Mouse (Mus musculus) embryonic facial prominence, embryonic 12.5 days (tissue): Measurements from ENCODE around the gene Galnt13. TPM values are rescaled to one million over a fixed set of nuclear protein-coding genes. Genes with fewer than 3 reads are reported as not detected.
"Not testable (repeated sequence)": the region's sequence is repeated elsewhere in the genome, so short reads cannot be mapped to it uniquely, and the experiment has no call there.

Experiments used
- ATAC-seq: fragments of 200-750 bp; cut with Nextera tagmentation; 2 replicates; pipeline ENCODE4 v1.8.0; 2017; ENCODE audit not compliant: insufficient number of reproducible peaks, insufficient read depth, low FRiP score, low TSS enrichment
- H3K27ac ChIP-seq: fragments of 300-500 bp; sonication (generic); 2 replicates; pipeline ENCODE4 v1.5.1; 2016; ENCODE audit warnings: mild to moderate bottlenecking
- H3K27me3 ChIP-seq: fragments of 300-500 bp; sonication (generic); 2 replicates; pipeline ENCODE4 v1.6.1; 2016; ENCODE audit warnings: mild to moderate bottlenecking, moderate library complexity
- H3K36me3 ChIP-seq: fragments of 300-500 bp; sonication (generic); 2 replicates; pipeline ENCODE4 v1.6.1; 2016; ENCODE audit warnings: mild to moderate bottlenecking
- H3K4me1 ChIP-seq: fragments of 300-500 bp; sonication (generic); 2 replicates; pipeline ENCODE4 v1.6.1; 2016
- H3K4me2 ChIP-seq: fragments of 300-500 bp; sonication (generic); replicated peaks from 2 replicates; pipeline ENCODE4 v1.6.1; 2016; ENCODE audit warnings: mild to moderate bottlenecking, moderate library complexity
- H3K4me3 ChIP-seq: fragments of 300-500 bp; sonication (generic); 2 replicates; pipeline ENCODE4 v1.5.1; 2016; ENCODE audit warnings: mild to moderate bottlenecking
- H3K9ac ChIP-seq: fragments of 300-500 bp; sonication (generic); 2 replicates; pipeline ENCODE4 v1.6.1; 2016; ENCODE audit warnings: mild to moderate bottlenecking, moderate library complexity
- H3K9me3 ChIP-seq: fragments of 300-500 bp; sonication (generic); 2 replicates; pipeline ENCODE4 v1.6.1; 2016; ENCODE audit warnings: mild to moderate bottlenecking, moderate library complexity
- WGBS: fragments of 180-500 bp; shearing (Covaris S2); methylation state at CpG from one replicate; pipeline ENCODE4 v1.1.7; 2016; 5-methylcytosine and 5-hydroxymethylcytosine counted together
- polyA plus RNA-seq: library from polyadenylated mRNA; unstranded; fragments of >200 nt; fragmentation: Nextera tagmentation; extraction: Ambion mirVana; gene quantifications from 2 replicates; pipeline ENCODE4 v1.2.1, GENCODE M21; 2016

Galnt13 gene
- polyA plus RNA-seq, 1 experiment from 2014 or later, result 2.6 TPM

- no peaks in the 10 kb centered on the region for H3K36me3 ChIP-seq
- H3K4me3 ChIP-seq, result no peak overlapping the region
- no peaks in the 10 kb centered on the region for H3K4me1 ChIP-seq
- no peak for ATAC-seq
- no peaks in the 10 kb centered on the region for H3K9me3 ChIP-seq
- no peak overlapping the region for H3K27ac ChIP-seq
- no peak overlapping the region for H3K4me2 ChIP-seq
- no peak overlapping the region for H3K9ac ChIP-seq
- no peaks in the 10 kb centered on the region for H3K27me3 ChIP-seq
These were observed 502.0 kb downstream of the Galnt13 start for GRCm38 (mm10) chr2:54938075-54938474.

- Histone ChIP-seq H3K4me1 (no peaks in the 10 kb centered on the region), H3K27me3 (no peaks in the 10 kb centered on the region), H3K27ac (no peak overlapping the region), H3K36me3 (no peaks in the 10 kb centered on the region), H3K9me3 (no peaks in the 10 kb centered on the region), H3K4me3 (no peak overlapping the region), H3K9ac (no peak overlapping the region), H3K4me2 (no peak overlapping the region)
- no peak for ATAC-seq
- 90% methylated on average over 1 of the region's 1 CpGs for WGBS
These were observed 507.3 kb downstream of the Galnt13 start for GRCm38 (mm10) chr2:54943386-54943785.

GRCm38 (mm10) chr2:54983839-54984238 is 547.7 kb downstream of the Galnt13 start:
- Histone ChIP-seq H3K4me1 (no peaks in the 10 kb centered on the region), H3K4me2 (no peak overlapping the region), H3K27ac (no peak overlapping the region), H3K9me3 (no peaks in the 10 kb centered on the region), H3K9ac (no peak overlapping the region), H3K4me3 (no peak overlapping the region), H3K27me3 (no peaks in the 10 kb centered on the region), H3K36me3 (no peaks in the 10 kb centered on the region)
- 93% methylated on average over 1 of the region's 1 CpGs for WGBS
- no peak for ATAC-seq

GRCm38 (mm10) chr2:55022539-55022938 is 586.4 kb downstream of the Galnt13 start:
- not testable (repeated sequence) for H3K9me3 ChIP-seq, H3K4me2 ChIP-seq, H3K4me3 ChIP-seq, H3K36me3 ChIP-seq, H3K4me1 ChIP-seq, H3K27ac ChIP-seq, H3K27me3 ChIP-seq, ATAC-seq, H3K9ac ChIP-seq
- WGBS, result no CpG with 5 or more reads among the region's 5 CpGs

GRCm38 (mm10) chr2:55034610-55035009 is 598.5 kb downstream of the Galnt13 start:
- Histone ChIP-seq H3K27me3 (no peaks in the 10 kb centered on the region), H3K9me3 (no peaks in the 10 kb centered on the region), H3K4me3 (no peak overlapping the region), H3K36me3 (no peaks in the 10 kb centered on the region), H3K27ac (no peak overlapping the region), H3K4me1 (no peaks in the 10 kb centered on the region), H3K4me2 (no peak overlapping the region), H3K9ac (no peak overlapping the region)
- no peak for ATAC-seq
- WGBS, result 56% methylated on average over 3 of the region's 3 CpGs

- 58% methylated on average over 7 of the region's 7 CpGs for WGBS
- Histone ChIP-seq H3K9me3 (no peaks in the 10 kb centered on the region), H3K27me3 (no peaks in the 10 kb centered on the region), H3K9ac (no peak overlapping the region), H3K27ac (no peak overlapping the region), H3K4me2 (no peak overlapping the region), H3K36me3 (no peaks in the 10 kb centered on the region), H3K4me1 (no peaks in the 10 kb centered on the region), H3K4me3 (no peak overlapping the region)
- ATAC-seq, result no peak
These were observed 629.6 kb downstream of the Galnt13 start for GRCm38 (mm10) chr2:55065469-55066315.

GRCm38 (mm10) chr2:55085580-55085979 is 649.5 kb downstream of the Galnt13 start:
- no peaks in the 10 kb centered on the region for H3K4me1 ChIP-seq
- ATAC-seq, result no peak
- H3K4me2 ChIP-seq, result no peak overlapping the region
- WGBS, result 91% methylated on average over 2 of the region's 2 CpGs
- H3K9ac ChIP-seq, result no peak overlapping the region
- H3K27ac ChIP-seq, result no peak overlapping the region
- H3K4me3 ChIP-seq, result no peak overlapping the region
- no peaks in the 10 kb centered on the region for H3K27me3 ChIP-seq
- H3K9me3 ChIP-seq, result no peaks in the 10 kb centered on the region
- no peaks in the 10 kb centered on the region for H3K36me3 ChIP-seq

- H3K27ac ChIP-seq, result no peak overlapping the region
- no peaks in the 10 kb centered on the region for H3K27me3 ChIP-seq
- WGBS, result 84% methylated on average over 1 of the region's 1 CpGs
- no peaks in the 10 kb centered on the region for H3K9me3 ChIP-seq
- H3K4me2 ChIP-seq, result no peak overlapping the region
- no peak for ATAC-seq
- H3K4me1 ChIP-seq, result no peaks in the 10 kb centered on the region
- H3K4me3 ChIP-seq, result no peak overlapping the region
- H3K9ac ChIP-seq, result no peak overlapping the region
- no peaks in the 10 kb centered on the region for H3K36me3 ChIP-seq
These were observed 651.9 kb downstream of the Galnt13 start for GRCm38 (mm10) chr2:55088034-55088433.

GRCm38 (mm10) chr2:55090332-55090731 is 654.2 kb downstream of the Galnt13 start:
- no peak overlapping the region for H3K9ac ChIP-seq
- no peaks in the 10 kb centered on the region for H3K4me1 ChIP-seq
- no peaks in the 10 kb centered on the region for H3K27me3 ChIP-seq
- ATAC-seq, result no peak
- no peaks in the 10 kb centered on the region for H3K9me3 ChIP-seq
- no peak overlapping the region for H3K4me3 ChIP-seq
- 29% methylated on average over 3 of the region's 3 CpGs for WGBS
- no peak overlapping the region for H3K4me2 ChIP-seq
- no peak overlapping the region for H3K27ac ChIP-seq
- no peaks in the 10 kb centered on the region for H3K36me3 ChIP-seq

GRCm38 (mm10) chr2:55091495-55091894 is 655.4 kb downstream of the Galnt13 start:
- ATAC-seq, result no peak
- H3K4me2 ChIP-seq, result no peak overlapping the region
- H3K4me3 ChIP-seq, result no peak overlapping the region
- H3K27me3 ChIP-seq, result no peaks in the 10 kb centered on the region
- 70% methylated on average over 4 of the region's 4 CpGs for WGBS
- H3K9me3 ChIP-seq, result no peaks in the 10 kb centered on the region
- H3K36me3 ChIP-seq, result no peaks in the 10 kb centered on the region
- no peak overlapping the region for H3K9ac ChIP-seq
- no peak overlapping the region for H3K27ac ChIP-seq
- no peaks in the 10 kb centered on the region for H3K4me1 ChIP-seq

GRCm38 (mm10) chr2:55099100-55099499 is 663.0 kb downstream of the Galnt13 start:
- H3K4me1 ChIP-seq, result no peaks in the 10 kb centered on the region
- H3K4me3 ChIP-seq, result no peak overlapping the region
- no peaks in the 10 kb centered on the region for H3K27me3 ChIP-seq
- 85% methylated on average over 1 of the region's 1 CpGs for WGBS
- H3K4me2 ChIP-seq, result no peak overlapping the region
- no peak overlapping the region for H3K9ac ChIP-seq
- no peak overlapping the region for H3K27ac ChIP-seq
- no peak for ATAC-seq
- no peaks in the 10 kb centered on the region for H3K9me3 ChIP-seq
- no peaks in the 10 kb centered on the region for H3K36me3 ChIP-seq

- H3K4me1 ChIP-seq, result no peaks in the 10 kb centered on the region
- H3K9me3 ChIP-seq, result no peaks in the 10 kb centered on the region
- no peak overlapping the region for H3K27ac ChIP-seq
- no peak overlapping the region for H3K4me3 ChIP-seq
- H3K27me3 ChIP-seq, result no peaks in the 10 kb centered on the region
- H3K36me3 ChIP-seq, result no peaks in the 10 kb centered on the region
- 59% methylated on average over 5 of the region's 5 CpGs for WGBS
- no peak overlapping the region for H3K9ac ChIP-seq
- H3K4me2 ChIP-seq, result no peak overlapping the region
- ATAC-seq, result no peak
These were observed 665.2 kb downstream of the Galnt13 start for GRCm38 (mm10) chr2:55101279-55101678.
